Mouse (Mus musculus): ENCODE measurements around the gene Fam209.

DNA sequence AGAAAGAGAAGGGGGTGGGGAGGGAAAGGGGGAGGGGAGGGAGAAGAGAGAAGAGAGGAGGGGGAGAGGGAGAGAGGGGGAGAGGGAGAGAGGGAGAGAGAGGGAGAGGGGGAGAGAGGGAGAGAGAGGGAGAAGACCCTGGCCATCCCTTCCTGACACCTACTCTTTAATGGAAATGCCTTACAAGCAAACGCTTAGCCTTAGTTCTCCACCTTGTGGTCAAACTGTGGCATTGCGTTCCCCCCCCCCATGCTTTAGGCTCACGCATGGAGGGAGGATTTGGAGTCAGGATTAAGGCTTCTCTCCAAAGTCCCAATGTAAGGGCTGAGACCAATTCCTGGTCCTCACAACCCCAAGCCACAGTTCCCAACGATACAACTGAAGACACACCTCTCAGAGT lies 29.0 kb downstream of the Fam209 start:
- TF ChIP-seq CTCF (IDR thresholded peaks at IDR 0.05; ENCODE audit: low read depth) (peak; percentile 87), EP300 (optimal IDR thresholded peaks at IDR 0.05) (no peak)
